Comparison of ENCODE assay signal across 10 mouse cellular contexts in the genomic region with DNA sequence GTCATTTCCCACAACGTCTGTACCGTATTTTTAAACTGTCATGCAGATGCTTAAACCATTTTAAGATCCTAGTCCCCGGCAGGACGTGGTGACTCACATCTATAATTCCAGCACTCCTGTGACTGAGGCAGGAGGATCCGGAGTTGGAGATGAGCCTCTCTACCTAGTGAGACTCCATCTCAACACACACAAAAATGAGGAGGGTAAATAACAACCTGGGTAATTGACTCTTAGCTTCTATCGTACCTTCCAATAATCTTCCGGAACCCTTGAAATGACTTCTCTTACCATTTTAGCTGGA. TPM values are rescaled to one million over a fixed set of nuclear protein-coding genes. Genes with fewer than 3 reads are reported as not detected.
DNase-seq lines count a peak whose midpoint lies in the region; ATAC-seq and TF ChIP-seq lines count a peak whose summit lies in the region.
"Had no signal": no experiment of that assay in that cellular context is flagged by ENCODE, and none has a peak within 500 bp of the region (broad histone marks: within the 10 kb centered on the region; RNA-seq: fewer than 3 reads in every experiment).

No protein-coding gene starts in this region.

- DNase-seq in heart, embryonic 10.5 days (ENCODE audit: low spot score), result no peak
- no peak for DNase-seq in heart, postnatal 4 days
- DNase-seq in forebrain, embryonic 14.5 days (ENCODE audit: low spot score), result no peak
- DNase-seq in ovary, adult 18-20 months (ENCODE audit: low spot score), result no peak
- DNase-seq in cerebellum, postnatal 10 days, result no peak
- no peak for DNase-seq in cerebellum, adult 18-20 months

- no peaks in the 10 kb centered on the region for H3K27me3 ChIP-seq in heart, embryonic 10.5 days (ENCODE audit: insufficient read depth, poor library complexity, severe bottlenecking)
- no peaks in the 10 kb centered on the region for H3K27me3 ChIP-seq in C2C12 (ENCODE audit: control insufficient read depth, insufficient read depth, insufficient read length)
- H3K27me3 ChIP-seq in forebrain, embryonic 14.5 days (replicated peaks; ENCODE audit: control insufficient read depth, insufficient read depth, low read length), result no peaks in the 10 kb centered on the region
- peaks cover 44% of the 10 kb centered on the region for H3K27me3 ChIP-seq in liver, embryonic 12.5 days (replicated peaks)

- peak; percentile 22; the same call in 1 of the 2 replicates for ATAC-seq in forebrain, embryonic 14.5 days
- no peak for ATAC-seq in liver, embryonic 12.5 days

- H3K79me3 ChIP-seq in C2C12 (ENCODE audit: low read depth), result peaks cover 27% of the 10 kb centered on the region

- peak overlapping the region; percentile 84 for H3ac ChIP-seq in C2C12 (ENCODE audit: control insufficient read depth, insufficient read length, low read depth)

- no peaks in the 10 kb centered on the region for H3K36me3 ChIP-seq in heart, embryonic 10.5 days
- no peaks in the 10 kb centered on the region for H3K36me3 ChIP-seq in C2C12 (ENCODE audit: control insufficient read depth, insufficient read depth)
- no peaks in the 10 kb centered on the region for H3K36me3 ChIP-seq in forebrain, embryonic 14.5 days (ENCODE audit: control insufficient read depth, insufficient read depth, low read length)
- no peaks in the 10 kb centered on the region for H3K36me3 ChIP-seq in liver, embryonic 12.5 days

- H3K9ac ChIP-seq in forebrain, embryonic 14.5 days (ENCODE audit: low read length), result peak overlapping the region; percentile 94
- H3K9ac ChIP-seq in liver, embryonic 12.5 days, result peak overlapping the region; percentile 68; the same call in 1 of the 2 replicates

- 0 out of 2 replicates have a peak, but pooled peaks cover 2% of the 10 kb centered on the region for H3K4me1 ChIP-seq in heart, embryonic 10.5 days
- H3K4me1 ChIP-seq in forebrain, embryonic 14.5 days (ENCODE audit: control insufficient read depth, insufficient read depth, low read length), result peaks cover 6% of the 10 kb centered on the region; the same call in 1 of the 2 replicates
- no peaks in the 10 kb centered on the region for H3K4me1 ChIP-seq in liver, embryonic 12.5 days

- H3K4me3 ChIP-seq in heart, embryonic 10.5 days, result peak overlapping the region; percentile 91
- H3K4me3 ChIP-seq in C2C12 (ENCODE audit: insufficient read depth, poor library complexity, severe bottlenecking), result peak overlapping the region; percentile 72
- H3K4me3 ChIP-seq in forebrain, embryonic 14.5 days (ENCODE audit: low read depth, low read length), result peak overlapping the region; percentile 86
- H3K4me3 ChIP-seq in liver, embryonic 12.5 days, result peak overlapping the region; percentile 65

- peak overlapping the region; percentile 52 for H3K4me2 ChIP-seq in forebrain, embryonic 14.5 days (ENCODE audit: low read length)
- H3K4me2 ChIP-seq in liver, embryonic 12.5 days, result peak overlapping the region; percentile 74

- no peaks in the 10 kb centered on the region for H3K9me3 ChIP-seq in heart, embryonic 10.5 days
- H3K9me3 ChIP-seq in forebrain, embryonic 14.5 days (replicated peaks; ENCODE audit: control insufficient read depth, low read length), result no peaks in the 10 kb centered on the region
- no peaks in the 10 kb centered on the region for H3K9me3 ChIP-seq in liver, embryonic 12.5 days (replicated peaks)

- peaks cover 43% of the 10 kb centered on the region for H3K79me2 ChIP-seq in C2C12 (ENCODE audit: control insufficient read depth, insufficient read depth)

- TF ChIP-seq CTCF in C2C12 (IDR thresholded peaks at IDR 0.05; ENCODE audit: control insufficient read depth, insufficient read depth, insufficient read length), result no peak

- WGBS in heart, embryonic 10.5 days, result 8% methylated on average over 7 of the region's 7 CpGs
- 11% methylated on average over 7 of the region's 7 CpGs for WGBS in forebrain, embryonic 14.5 days
- 12% methylated on average over 7 of the region's 7 CpGs for WGBS in liver, embryonic 12.5 days (ENCODE audit: insufficient replicate concordance)

- peak overlapping the region; percentile 97 for H3K27ac ChIP-seq in heart, embryonic 10.5 days
- peak overlapping the region; percentile 97 for H3K27ac ChIP-seq in forebrain, embryonic 14.5 days (ENCODE audit: low read depth, low read length)
- peak overlapping the region; percentile 76; the same call in 1 of the 2 replicates for H3K27ac ChIP-seq in liver, embryonic 12.5 days

TF ChIP-seq in C2C12, 6 proteins besides CTCF, POLR2A, EP300 and RAD21:
- TF ChIP-seq MYOD1 (IDR thresholded peaks at IDR 0.05; ENCODE audit: control insufficient read depth, insufficient read length, low read depth) (no peak), USF1 (IDR thresholded peaks at IDR 0.05; ENCODE audit: low read depth) (no peak), CEBPB (IDR thresholded peaks at IDR 0.05; ENCODE audit: low read depth) (no peak), MYOG (IDR thresholded peaks at IDR 0.05; ENCODE audit: control insufficient read depth, extremely low read depth, insufficient read length) (no peak), FOSL1 (IDR thresholded peaks at IDR 0.05; ENCODE audit: insufficient read depth, low read length, poor library complexity, severe bottlenecking) (no peak), MAX (IDR thresholded peaks at IDR 0.05) (no peak)

RNA-seq across cellular contexts. Expression of gene Dennd5b, which starts 0.4 kb away (rescaled TPM):
- 7.3 and 10.2 TPM in 2 replicates for polyA plus RNA-seq in heart, embryonic 10.5 days (2016; fragmentation: Nextera tagmentation; extraction: Ambion mirVana)
- 10 to 100 TPM; 37.9 to 41.0 TPM for total RNA-seq in heart, postnatal 4 days (2021)
- 2.6 TPM for polyA plus RNA-seq in C2C12 (2012; fragmentation: generic; extraction: Trizol)
- polyA plus RNA-seq in forebrain, embryonic 14.5 days (2014; fragmentation: Nextera tagmentation; extraction: Ambion mirVana), result 10.9 and 16.9 TPM in 2 replicates
- 6.0 and 7.0 TPM in 2 replicates for polyA plus RNA-seq in liver, embryonic 12.5 days (2016; fragmentation: Nextera tagmentation; extraction: Ambion mirVana)

RNA-seq across cellular contexts. Expression of gene Gm10203, which starts 28.1 kb away (rescaled TPM):
- polyA plus RNA-seq in heart, embryonic 10.5 days (2016; fragmentation: Nextera tagmentation; extraction: Ambion mirVana), result not detected in 2 replicates
- total RNA-seq in heart, postnatal 4 days (2021), result not detected
- not detected for polyA plus RNA-seq in C2C12 (2012; fragmentation: generic; extraction: Trizol)
- not detected in 2 replicates for polyA plus RNA-seq in forebrain, embryonic 14.5 days (2014; fragmentation: Nextera tagmentation; extraction: Ambion mirVana)
- polyA plus RNA-seq in liver, embryonic 12.5 days (2016; fragmentation: Nextera tagmentation; extraction: Ambion mirVana), result not detected in 2 replicates
- total RNA-seq: common myeloid progenitor, adult 5-6 weeks; neutrophil, adult 5-6 weeks had no signal

RNA-seq across cellular contexts. Expression of gene Etfbkmt, which starts 37.8 kb away (rescaled TPM):
- 14.0 and 19.9 TPM in 2 replicates for polyA plus RNA-seq in heart, embryonic 10.5 days (2016; fragmentation: Nextera tagmentation; extraction: Ambion mirVana)
- total RNA-seq in heart, postnatal 4 days (2021), result 10 to 100 TPM; 12.2 to 15.7 TPM
- 2.2 TPM for polyA plus RNA-seq in C2C12 (2012; fragmentation: generic; extraction: Trizol)
- 4.3 and 7.0 TPM in 2 replicates for polyA plus RNA-seq in forebrain, embryonic 14.5 days (2014; fragmentation: Nextera tagmentation; extraction: Ambion mirVana)
- 11.8 and 12.0 TPM in 2 replicates for polyA plus RNA-seq in liver, embryonic 12.5 days (2016; fragmentation: Nextera tagmentation; extraction: Ambion mirVana)
